Mouse (Mus musculus) ES-Bruce4 (cell line): ENCODE measurements at regions not wholly inside any gene's neighbourhood (a gene's known extent, or its start where the extent isn't known, plus 50 kb on each side); places are given as distances from the start of the nearest gene placed in this dataset.

Experiments
- H3K27ac ChIP-seq: 2 replicates; pipeline ENCODE4 v1.5.1; 2012; ENCODE audit warnings: low read length, inconsistent platforms; ENCODE audit not compliant: insufficient read depth
- H3K27me3 ChIP-seq: 2 replicates; pipeline ENCODE4 v1.6.1; 2012; ENCODE audit warnings: mild to moderate bottlenecking, low read length, inconsistent platforms; ENCODE audit not compliant: control insufficient read depth, poor library complexity, insufficient read depth, severe bottlenecking
- H3K36me3 ChIP-seq: 2 replicates; pipeline ENCODE4 v1.6.1; 2012; ENCODE audit warnings: inconsistent platforms, mild to moderate bottlenecking, low read length, moderate library complexity; ENCODE audit not compliant: control insufficient read depth, poor library complexity, insufficient read depth, severe bottlenecking
- H3K4me1 ChIP-seq: one replicate; pipeline ENCODE4 v1.8.1; 2011; ENCODE audit warnings: low read length; ENCODE audit not compliant: control insufficient read depth, insufficient read depth
- H3K4me3 ChIP-seq: 2 replicates; pipeline ENCODE4 v1.5.1; 2011; ENCODE audit warnings: low read depth, mild to moderate bottlenecking, low read length
- H3K9ac ChIP-seq: 2 replicates; pipeline ENCODE4 v1.6.1; 2012; ENCODE audit warnings: low read depth, mild to moderate bottlenecking, inconsistent platforms; ENCODE audit not compliant: poor library complexity, severe bottlenecking
- H3K9me3 ChIP-seq: replicated peaks from 2 replicates; pipeline ENCODE4 v1.6.1; 2012; ENCODE audit warnings: mild to moderate bottlenecking, low read length, inconsistent platforms; ENCODE audit not compliant: control insufficient read depth, poor library complexity, insufficient read depth, severe bottlenecking
- CTCF ChIP-seq: IDR thresholded peaks from one replicate; pipeline ENCODE4 v1.8.1; 2011; ENCODE audit warnings: low read depth, low read length
- EP300 ChIP-seq: IDR thresholded peaks from 2 replicates; pipeline ENCODE4 v1.6.1; 2011; ENCODE audit warnings: low read depth, low read length; ENCODE audit not compliant: insufficient read depth
- POLR2A ChIP-seq: IDR thresholded peaks from one replicate; pipeline ENCODE4 v1.8.1; 2011; ENCODE audit warnings: low read length; ENCODE audit not compliant: insufficient read depth

GRCm38 (mm10) chr7:137859681-137860080, 422.3 kb downstream of the Glrx3 start:
- Histone ChIP-seq H3K4me1 (no peaks in the 10 kb centered on the region), H3K9me3 (no peaks in the 10 kb centered on the region), H3K9ac (no peak overlapping the region), H3K27me3 (no peaks in the 10 kb centered on the region), H3K36me3 (no peaks in the 10 kb centered on the region), H3K27ac (no peak overlapping the region), H3K4me3 (no peak overlapping the region)
- TF ChIP-seq POLR2A: no peak
- TF ChIP-seq EP300: no peak
- TF ChIP-seq CTCF: no peak

DNA sequence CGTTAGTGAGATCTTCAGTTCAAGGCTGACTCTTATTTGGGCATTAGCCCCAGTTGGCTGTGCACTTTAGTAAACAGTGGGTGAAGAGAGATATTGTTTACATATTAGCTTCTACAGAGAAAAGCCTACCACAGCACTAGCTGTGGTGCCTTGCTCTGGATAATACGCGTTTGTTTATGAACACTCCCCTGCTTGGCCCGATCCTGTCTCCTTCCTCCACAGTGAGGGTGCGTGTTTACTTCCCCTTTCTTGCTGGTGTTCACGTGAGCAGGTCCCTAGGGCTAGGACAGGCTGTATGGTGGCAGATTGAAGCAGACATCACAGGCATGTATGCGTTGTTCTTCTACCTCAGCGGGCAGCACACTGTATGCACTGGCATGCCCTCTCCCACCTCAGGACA, 423.1 kb downstream of the Glrx3 start:
- Histone ChIP-seq H3K4me3 (no peak overlapping the region), H3K4me1 (no peaks in the 10 kb centered on the region), H3K9me3 (no peaks in the 10 kb centered on the region), H3K36me3 (no peaks in the 10 kb centered on the region), H3K27me3 (no peaks in the 10 kb centered on the region), H3K9ac (no peak overlapping the region), H3K27ac (no peak overlapping the region)
- TF ChIP-seq EP300: no peak
- no peak for TF ChIP-seq POLR2A
- TF ChIP-seq CTCF: no peak

DNA sequence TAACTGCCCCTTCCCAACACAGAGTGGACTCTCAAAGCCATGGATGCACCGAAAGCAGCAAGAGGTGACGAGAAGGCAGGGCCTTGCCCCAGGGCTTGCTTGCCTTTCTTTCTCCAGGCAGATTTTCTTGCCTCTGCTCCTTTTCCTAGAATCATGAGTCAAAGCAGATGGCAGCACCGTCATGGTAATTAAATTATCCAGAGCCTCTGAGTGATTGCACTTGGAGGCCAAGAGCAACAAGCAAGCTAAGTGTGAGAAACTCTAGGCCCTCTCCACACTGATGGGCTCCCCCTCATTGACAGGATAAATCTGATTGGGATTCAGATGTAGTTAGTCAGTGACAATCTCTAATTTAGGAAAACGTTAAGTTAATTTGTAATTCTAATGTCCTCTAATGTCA, 427.5 kb downstream of the Glrx3 start:
- Histone ChIP-seq H3K27me3 (no peaks in the 10 kb centered on the region), H3K9me3 (no peaks in the 10 kb centered on the region), H3K4me3 (no peak overlapping the region), H3K36me3 (no peaks in the 10 kb centered on the region), H3K4me1 (no peaks in the 10 kb centered on the region), H3K27ac (no peak overlapping the region), H3K9ac (no peak overlapping the region)
- no peak for TF ChIP-seq EP300
- no peak for TF ChIP-seq POLR2A
- TF ChIP-seq CTCF: no peak

- H3K36me3 ChIP-seq: no peaks in the 10 kb centered on the region
- H3K9ac ChIP-seq: no peak overlapping the region
- no peaks in the 10 kb centered on the region for H3K27me3 ChIP-seq
- no peak overlapping the region for H3K27ac ChIP-seq
- no peaks in the 10 kb centered on the region for H3K9me3 ChIP-seq
- no peak overlapping the region for H3K4me3 ChIP-seq
- TF ChIP-seq CTCF (no peak), POLR2A (no peak), EP300 (no peak)
- no peaks in the 10 kb centered on the region for H3K4me1 ChIP-seq
Observed at GRCm38 (mm10) chr7:137865457-137865856, 428.0 kb downstream of the Glrx3 start.

- TF ChIP-seq CTCF (no peak), POLR2A (no peak), EP300 (no peak)
- Histone ChIP-seq H3K27me3 (no peaks in the 10 kb centered on the region), H3K4me1 (no peaks in the 10 kb centered on the region)
Observed at GRCm38 (mm10) chr7:137866880-137867279, 429.5 kb downstream of the Glrx3 start.

DNA sequence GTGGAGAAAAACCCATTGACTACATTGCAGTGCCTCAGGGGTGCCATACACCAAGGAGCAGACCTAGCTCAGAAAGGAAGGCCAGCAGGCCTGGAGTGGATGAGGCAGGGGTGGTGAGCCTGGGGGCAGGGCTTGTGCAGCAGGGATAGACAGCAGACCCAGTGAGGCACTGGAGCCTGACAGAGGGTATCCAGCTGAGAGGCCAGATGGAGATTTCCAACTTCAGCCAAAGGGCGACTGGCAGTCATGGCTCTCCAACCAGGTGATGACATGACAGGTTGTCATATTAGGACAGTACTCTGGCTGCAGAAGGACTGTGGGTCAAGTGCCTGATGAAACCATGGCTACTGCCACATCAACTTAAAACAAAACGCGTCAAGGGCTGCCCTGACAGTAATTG, 431.1 kb downstream of the Glrx3 start:
- H3K27ac ChIP-seq: no peak overlapping the region
- H3K9me3 ChIP-seq: no peaks in the 10 kb centered on the region
- TF ChIP-seq EP300: no peak
- no peak overlapping the region for H3K9ac ChIP-seq
- no peaks in the 10 kb centered on the region for H3K36me3 ChIP-seq
- H3K4me3 ChIP-seq: no peak overlapping the region
- no peaks in the 10 kb centered on the region for H3K4me1 ChIP-seq
- no peaks in the 10 kb centered on the region for H3K27me3 ChIP-seq

More at GRCm38 (mm10) chr7:137866880-137867279, 429.5 kb downstream of the Glrx3 start:
- Histone ChIP-seq H3K4me3 (no peak overlapping the region), H3K9ac (no peak overlapping the region), H3K36me3 (no peaks in the 10 kb centered on the region), H3K27ac (no peak overlapping the region), H3K9me3 (no peaks in the 10 kb centered on the region)
